Mouse (Mus musculus) lung, embryonic 16.5 days (tissue): Measurements from ENCODE around the gene Rpl28. TPM values are rescaled to one million over a fixed set of nuclear protein-coding genes. Genes with fewer than 3 reads are reported as not detected.

Experiments used
- ATAC-seq: fragments of 200-750 bp; cut with Nextera tagmentation; 2 replicates; pipeline ENCODE4 v1.8.0; 2017; ENCODE audit warnings: low read depth, mild to moderate bottlenecking, moderate library complexity
- H3K27ac ChIP-seq: fragments of 300-500 bp; sonication (generic); 2 replicates; pipeline ENCODE4 v1.5.1; 2014; ENCODE audit warnings: mild to moderate bottlenecking, control low read depth, low read length
- H3K27me3 ChIP-seq: fragments of 300-500 bp; sonication (generic); 2 replicates; pipeline ENCODE4 v1.6.1; 2014; ENCODE audit warnings: low read depth, low read length, mixed read lengths; ENCODE audit not compliant: control insufficient read depth, insufficient read depth
- H3K36me3 ChIP-seq: fragments of 300-500 bp; sonication (generic); 2 replicates; pipeline ENCODE4 v1.6.1; 2014; ENCODE audit warnings: low read length; ENCODE audit not compliant: control insufficient read depth, insufficient read depth
- H3K4me1 ChIP-seq: fragments of 300-500 bp; sonication (generic); replicated peaks from 2 replicates; pipeline ENCODE4 v1.6.1; 2014; ENCODE audit warnings: low read length, mixed read lengths; ENCODE audit not compliant: control insufficient read depth, insufficient read depth
- H3K4me2 ChIP-seq: fragments of 300-500 bp; sonication (generic); 2 replicates; pipeline ENCODE4 v1.6.1; 2014; ENCODE audit warnings: low read depth, low read length, control low read depth
- H3K4me3 ChIP-seq: fragments of 300-500 bp; sonication (generic); 2 replicates; pipeline ENCODE4 v1.5.1; 2014; ENCODE audit warnings: mild to moderate bottlenecking, low read length, control low read depth
- H3K9ac ChIP-seq: fragments of 300-500 bp; sonication (generic); 2 replicates; pipeline ENCODE4 v1.6.1; 2014; ENCODE audit warnings: low read length, control low read depth
- H3K9me3 ChIP-seq: fragments of 300-500 bp; sonication (generic); 2 replicates; pipeline ENCODE4 v1.6.1; 2016; ENCODE audit warnings: low read length; ENCODE audit not compliant: control insufficient read depth
- WGBS: fragments of 180-500 bp; shearing (Covaris S2); extraction: QIAGEN DNeasy Blood & Tissue Kit; methylation state at CpG from one replicate; pipeline ENCODE4 v1.1.7; 2014; 5-methylcytosine and 5-hydroxymethylcytosine counted together
- polyA plus RNA-seq: library from polyadenylated mRNA; unstranded; fragments of >200 nt; fragmentation: Nextera tagmentation; extraction: Ambion mirVana; gene quantifications from 2 replicates; pipeline ENCODE4 v1.2.1, GENCODE M21; 2015

Rpl28 gene
- polyA plus RNA-seq, 1 experiment from 2014 or later = 342 TPM

DNA sequence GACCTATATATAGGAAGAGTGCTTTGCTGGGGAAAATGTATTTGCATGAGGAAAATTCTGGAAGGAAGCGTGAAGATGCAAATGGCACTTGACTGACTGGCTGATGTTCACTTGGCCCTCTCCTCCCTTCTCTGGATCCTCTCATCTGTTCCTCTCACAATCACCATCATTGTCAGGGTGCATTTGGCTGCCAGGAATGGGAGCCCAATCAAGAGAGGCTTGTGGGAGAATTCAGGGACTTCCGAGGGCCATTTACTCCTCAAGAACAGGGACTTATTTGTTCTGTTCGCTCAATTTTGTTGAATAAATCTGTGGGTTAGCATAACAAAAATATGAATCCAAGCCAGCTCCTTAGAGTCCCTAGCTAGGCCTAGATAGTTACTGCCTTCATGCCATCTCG, 29.0 kb downstream of the Rpl28 start:
- WGBS = 59% methylated on average over 4 of the region's 4 CpGs
- Histone ChIP-seq H3K9ac (no peak overlapping the region), H3K4me3 (no peak overlapping the region), H3K27ac (peak overlapping the region; percentile 87), H3K4me1 (peaks cover 7% of the 10 kb centered on the region), H3K27me3 (no peaks in the 10 kb centered on the region), H3K9me3 (no peaks in the 10 kb centered on the region), H3K36me3 (no peaks in the 10 kb centered on the region), H3K4me2 (no peak overlapping the region)
- no peak for ATAC-seq

DNA sequence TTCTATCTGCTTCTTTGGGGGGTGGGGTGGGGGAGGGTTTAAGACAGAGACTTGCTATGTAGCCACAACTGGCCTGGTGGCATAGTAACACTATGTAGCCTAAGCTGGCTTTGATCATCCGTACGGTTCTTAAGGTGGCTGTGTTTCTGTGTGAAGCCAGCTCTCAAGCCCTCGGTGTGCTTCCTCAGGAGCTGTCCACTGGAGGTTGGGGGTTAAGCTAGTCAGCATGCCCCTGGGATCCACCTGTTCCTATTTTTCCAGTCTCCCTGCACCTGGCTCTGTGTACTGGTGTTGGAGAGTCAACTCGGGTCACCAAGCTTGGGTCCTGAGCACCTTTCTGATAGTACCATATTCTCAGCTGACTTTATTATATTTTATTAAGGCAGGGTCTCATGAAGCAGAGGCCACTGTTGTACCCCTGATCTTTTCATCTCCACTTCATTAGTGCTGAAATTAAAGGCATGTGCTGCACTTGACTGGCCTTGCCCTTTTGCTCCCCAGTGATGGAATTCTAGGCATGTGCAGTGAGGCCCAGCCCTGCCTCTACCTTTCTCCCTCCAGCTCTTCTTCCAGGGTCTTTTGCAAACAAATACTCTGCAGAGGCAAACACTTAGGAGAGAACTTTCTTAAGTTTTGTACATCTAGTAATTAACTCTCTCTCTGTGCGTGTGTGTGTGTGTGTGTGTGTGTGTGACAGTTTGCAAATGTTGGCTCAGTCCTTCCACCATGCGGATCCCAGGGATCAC, 29.7 kb downstream of the Rpl28 start:
- H3K4me1 ChIP-seq = peaks cover 7% of the 10 kb centered on the region
- H3K4me3 ChIP-seq = no peak overlapping the region
- H3K9ac ChIP-seq = no peak overlapping the region
- no peaks in the 10 kb centered on the region for H3K36me3 ChIP-seq
- peak; percentile 74 for ATAC-seq
- WGBS = 34% methylated on average over 6 of the region's 6 CpGs
- no peak overlapping the region for H3K4me2 ChIP-seq
- H3K27me3 ChIP-seq = no peaks in the 10 kb centered on the region
- peak overlapping the region; percentile 87 for H3K27ac ChIP-seq
- H3K9me3 ChIP-seq = no peaks in the 10 kb centered on the region

- WGBS = 39% methylated on average over 4 of the region's 4 CpGs
- no peak for ATAC-seq
- no peak overlapping the region for H3K9ac ChIP-seq
- H3K4me2 ChIP-seq = no peak overlapping the region
- no peak overlapping the region; the same call in 1 of the 2 replicates for H3K27ac ChIP-seq
- H3K4me1 ChIP-seq = peaks cover 4% of the 10 kb centered on the region; the same call in 1 of the 2 replicates
- H3K4me3 ChIP-seq = no peak overlapping the region
- no peaks in the 10 kb centered on the region for H3K36me3 ChIP-seq
- no peaks in the 10 kb centered on the region for H3K27me3 ChIP-seq
- no peaks in the 10 kb centered on the region for H3K9me3 ChIP-seq
These were observed 32.7 kb downstream of the Rpl28 start for GRCm38 (mm10) chr7:4825365-4825764.

- no peak overlapping the region for H3K4me2 ChIP-seq
- no peak for ATAC-seq
- no peak overlapping the region for H3K9ac ChIP-seq
- H3K27ac ChIP-seq = no peak overlapping the region
- H3K27me3 ChIP-seq = peaks cover 17% of the 10 kb centered on the region
- H3K4me1 ChIP-seq = no peaks in the 10 kb centered on the region; the same call in 1 of the 2 replicates
- H3K9me3 ChIP-seq = no peaks in the 10 kb centered on the region
- no peak overlapping the region for H3K4me3 ChIP-seq
- no peaks in the 10 kb centered on the region for H3K36me3 ChIP-seq
- WGBS = 8% methylated on average over 12 of the region's 12 CpGs
These were observed 37.8 kb downstream of the Rpl28 start for GRCm38 (mm10) chr7:4830476-4830875.

DNA sequence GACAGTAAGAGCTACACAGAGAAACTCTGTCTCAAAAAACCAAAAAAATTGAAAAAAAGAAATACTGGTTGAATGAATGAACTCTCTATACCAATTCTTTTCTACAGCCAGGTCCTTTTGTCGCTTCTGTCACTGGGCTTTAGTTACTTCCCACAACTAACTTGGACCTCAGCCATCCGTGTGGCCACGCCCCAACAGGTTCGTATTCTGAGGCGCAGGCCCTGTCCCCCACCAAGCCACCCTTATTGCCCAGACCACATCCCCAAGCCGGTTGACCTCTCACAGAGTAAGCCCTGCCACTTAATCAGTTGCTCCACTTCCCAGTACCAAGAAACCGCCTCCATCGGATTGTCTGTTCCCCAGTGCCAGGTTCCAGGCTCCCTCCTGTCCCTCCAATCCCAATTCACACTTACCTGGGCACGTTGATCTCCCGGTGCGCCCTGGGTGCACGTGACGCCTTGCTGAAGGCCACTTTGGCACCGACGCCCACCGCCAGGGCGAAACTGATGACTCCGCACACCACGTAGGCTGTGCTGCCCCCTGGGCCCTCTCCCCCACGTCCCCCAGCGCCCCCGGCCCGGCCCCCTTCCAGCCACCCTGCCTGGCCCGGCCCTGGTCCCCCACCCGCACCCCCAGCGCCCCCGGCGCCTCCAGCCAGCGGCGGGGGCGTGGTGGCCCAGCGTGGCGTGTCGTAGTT, 43.1 kb downstream of the Rpl28 start:
- no peaks in the 10 kb centered on the region for H3K9me3 ChIP-seq
- peak overlapping the region; percentile 55 for H3K4me3 ChIP-seq
- H3K9ac ChIP-seq = peak overlapping the region; percentile 73
- H3K27ac ChIP-seq = peak overlapping the region; percentile 83
- H3K4me2 ChIP-seq = peak overlapping the region; percentile 81
- WGBS = 4% methylated on average over 29 of the region's 34 CpGs
- peaks cover 10% of the 10 kb centered on the region for H3K4me1 ChIP-seq
- H3K27me3 ChIP-seq = peaks cover 38% of the 10 kb centered on the region
- H3K36me3 ChIP-seq = no peaks in the 10 kb centered on the region
- ATAC-seq = peak; percentile 26; the same call in 1 of the 2 replicates

GRCm38 (mm10) chr7:4836351-4836792, 43.7 kb downstream of the Rpl28 start:
- Histone ChIP-seq H3K4me2 (peak overlapping the region; percentile 81), H3K4me3 (peak overlapping the region; percentile 55), H3K27me3 (peaks cover 39% of the 10 kb centered on the region), H3K27ac (peak overlapping the region; percentile 83), H3K9me3 (no peaks in the 10 kb centered on the region), H3K9ac (peak overlapping the region; percentile 73), H3K4me1 (peaks cover 10% of the 10 kb centered on the region), H3K36me3 (no peaks in the 10 kb centered on the region)
- peak; percentile 88 for ATAC-seq
- under 1% methylated on average over 51 of the region's 51 CpGs for WGBS

- H3K9ac ChIP-seq = no peak overlapping the region
- no peak overlapping the region for H3K27ac ChIP-seq
- H3K36me3 ChIP-seq = no peaks in the 10 kb centered on the region
- no peak overlapping the region for H3K4me2 ChIP-seq
- peaks cover 13% of the 10 kb centered on the region for H3K4me1 ChIP-seq
- peaks cover 51% of the 10 kb centered on the region for H3K27me3 ChIP-seq
- no peak for ATAC-seq
- H3K9me3 ChIP-seq = no peaks in the 10 kb centered on the region
- WGBS = 0% methylated on average over 1 of the region's 1 CpGs
- no peak overlapping the region for H3K4me3 ChIP-seq
These were observed 45.0 kb downstream of the Rpl28 start for GRCm38 (mm10) chr7:4837639-4838038.

GRCm38 (mm10) chr7:4842077-4842476, 49.4 kb downstream of the Rpl28 start:
- Histone ChIP-seq H3K27ac (no peak overlapping the region), H3K4me1 (peaks cover 22% of the 10 kb centered on the region), H3K4me2 (no peak overlapping the region), H3K36me3 (no peaks in the 10 kb centered on the region), H3K4me3 (no peak overlapping the region), H3K9ac (no peak overlapping the region), H3K9me3 (no peaks in the 10 kb centered on the region; the same call in 1 of the 2 replicates), H3K27me3 (peaks cover 49% of the 10 kb centered on the region)
- 44% methylated on average over 5 of the region's 5 CpGs for WGBS
- no peak for ATAC-seq

GRCm38 (mm10) chr7:4842634-4843131, 50.0 kb downstream of the Rpl28 start:
- 2% methylated on average over 16 of the region's 16 CpGs for WGBS
- peaks cover 43% of the 10 kb centered on the region for H3K27me3 ChIP-seq
- H3K27ac ChIP-seq = no peak overlapping the region
- ATAC-seq = peak; percentile 63; the same call in 1 of the 2 replicates
- no peak overlapping the region for H3K9ac ChIP-seq
- peaks cover 21% of the 10 kb centered on the region for H3K4me1 ChIP-seq
- H3K4me3 ChIP-seq = 0 out of 2 replicates have a peak overlapping the region, but pooled peaks have one; percentile 8
- H3K4me2 ChIP-seq = peak overlapping the region; percentile 32
- no peaks in the 10 kb centered on the region; the same call in 1 of the 2 replicates for H3K9me3 ChIP-seq
- no peaks in the 10 kb centered on the region for H3K36me3 ChIP-seq
